Mouse (Mus musculus): ENCODE measurements around the gene Kpna3. TPM values are rescaled to one million over a fixed set of nuclear protein-coding genes. Genes with fewer than 3 reads are reported as not detected.
"Not testable (repeated sequence)": the region's sequence is repeated elsewhere in the genome, so short reads cannot be mapped to it uniquely, and the experiment has no call there.

Gene Kpna3
- polyA plus RNA-seq, 3 experiments from 2014 or later = 34.2 to 58.5 (median 40.3) TPM

DNA sequence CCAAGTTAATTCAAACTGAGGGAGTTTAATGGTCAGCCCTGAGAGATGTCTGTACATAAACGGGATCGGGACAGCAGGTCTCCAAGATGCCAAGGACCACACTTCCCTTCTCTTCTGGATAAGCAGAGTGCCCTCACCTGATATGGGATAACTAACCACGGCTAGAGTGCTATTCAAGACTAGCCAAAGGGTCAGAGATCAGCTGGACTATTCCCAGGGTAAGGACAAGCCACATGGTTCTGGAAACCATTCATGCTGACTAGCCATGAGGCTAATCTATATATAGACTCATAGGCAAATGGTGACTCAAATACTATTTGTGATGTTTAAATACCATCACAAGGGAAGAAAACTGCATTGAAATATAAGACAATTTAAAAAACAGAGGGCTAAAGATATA, 49.1 kb downstream of the Kpna3 start:
- ATAC-seq = no peak

DNA sequence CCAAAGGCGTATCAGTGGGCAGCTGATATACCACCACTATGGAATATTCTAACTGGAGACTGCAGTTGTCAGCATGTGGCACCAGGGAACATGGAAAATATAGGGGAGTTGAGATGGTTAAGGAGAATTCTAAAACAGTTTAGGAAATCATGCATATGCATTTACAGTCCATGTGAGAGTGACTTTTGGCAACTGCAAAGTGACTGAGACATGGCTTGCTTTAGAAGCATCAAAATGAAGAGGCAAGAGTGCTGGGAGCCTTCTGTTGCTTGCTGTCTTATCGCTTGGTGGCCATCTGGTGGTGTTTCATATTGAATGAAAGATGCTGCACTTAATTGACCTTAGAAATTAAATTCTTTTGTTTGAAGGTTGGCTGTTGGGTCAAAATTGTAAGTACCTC, 72.4 kb downstream of the Kpna3 start:
- ATAC-seq = no peak

DNA sequence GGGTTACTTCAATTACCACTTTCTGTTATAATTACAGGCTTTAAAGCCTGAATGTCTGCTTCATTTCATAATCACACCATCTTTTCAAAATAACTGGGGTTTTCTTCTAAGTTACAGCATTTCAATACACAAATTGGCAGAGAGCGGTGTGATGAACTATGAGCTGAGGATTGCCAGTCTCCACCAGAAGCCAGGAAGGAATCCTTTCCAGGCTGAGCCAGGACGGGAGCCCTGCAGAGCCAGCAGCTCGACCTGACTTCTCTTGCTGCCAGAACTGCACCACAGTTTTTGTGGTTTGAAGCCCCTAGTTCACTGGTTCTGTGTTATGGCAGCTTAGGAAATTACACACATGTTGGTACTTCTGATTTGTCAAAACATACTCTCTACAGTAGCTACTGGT, 75.0 kb downstream of the Kpna3 start:
- no peak for ATAC-seq

DNA sequence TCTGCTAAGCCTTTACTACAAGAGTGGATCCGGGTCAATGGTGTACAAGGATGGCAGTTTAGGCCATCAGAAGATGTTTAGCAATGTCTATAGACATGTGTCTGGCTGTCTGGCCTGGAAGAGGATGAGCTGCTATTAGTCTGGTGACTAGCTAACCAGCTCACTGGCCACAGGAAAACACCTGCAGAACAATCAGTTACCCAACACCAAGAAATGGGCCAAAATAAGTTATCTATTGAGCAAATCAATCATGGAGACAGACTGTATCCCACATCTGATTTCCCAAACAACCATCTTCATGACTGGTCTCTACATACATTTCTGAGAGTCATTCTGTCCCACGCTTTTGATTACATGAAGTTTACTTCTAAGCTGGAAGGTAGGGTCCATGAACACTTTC, 75.9 kb downstream of the Kpna3 start:
- ATAC-seq = no peak

DNA sequence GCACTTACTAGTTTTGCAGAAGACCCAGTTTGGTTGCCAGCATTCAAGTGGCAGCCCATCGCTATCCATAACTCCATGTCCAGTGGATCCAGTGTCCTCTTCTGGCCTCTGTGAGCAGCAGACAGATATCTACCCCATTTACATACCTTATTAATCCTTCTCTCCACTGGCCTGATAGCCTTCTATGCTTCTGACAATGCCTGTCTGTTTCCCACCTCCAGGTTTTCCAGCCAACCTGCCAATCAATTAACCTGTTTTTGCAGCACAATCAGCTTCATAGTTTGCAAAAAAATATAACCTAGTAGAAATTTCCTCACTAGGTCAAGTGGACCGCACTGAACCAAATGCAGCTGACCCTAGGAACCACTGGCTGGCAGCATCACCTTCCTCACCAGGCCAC, 77.4 kb downstream of the Kpna3 start:
- no peak for ATAC-seq

DNA sequence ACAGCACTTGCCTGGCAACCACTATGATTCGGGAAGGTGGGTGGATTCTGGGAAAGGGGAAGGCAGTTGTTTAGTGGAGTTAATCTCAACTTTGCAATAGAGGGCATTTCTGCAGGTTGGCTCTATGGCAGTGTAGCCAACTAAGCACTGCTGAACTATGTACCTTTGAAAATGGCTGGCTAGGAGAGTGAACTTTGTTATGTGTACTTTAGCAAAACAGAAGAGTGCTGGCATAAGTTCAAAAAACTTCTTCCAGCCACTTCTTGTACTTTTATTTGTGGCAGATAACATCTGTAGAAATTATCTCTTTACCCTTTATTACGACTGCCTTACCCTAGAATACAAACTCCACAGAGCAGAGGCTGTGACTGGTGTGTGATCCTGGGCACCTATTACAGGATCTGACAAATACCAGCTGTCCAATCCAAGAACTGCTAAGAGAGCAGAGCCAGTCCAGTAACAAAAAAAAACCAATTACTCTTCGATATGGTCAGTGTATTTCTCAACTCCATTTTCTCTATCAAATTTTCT, 78.6 kb downstream of the Kpna3 start:
- no peak for ATAC-seq

DNA sequence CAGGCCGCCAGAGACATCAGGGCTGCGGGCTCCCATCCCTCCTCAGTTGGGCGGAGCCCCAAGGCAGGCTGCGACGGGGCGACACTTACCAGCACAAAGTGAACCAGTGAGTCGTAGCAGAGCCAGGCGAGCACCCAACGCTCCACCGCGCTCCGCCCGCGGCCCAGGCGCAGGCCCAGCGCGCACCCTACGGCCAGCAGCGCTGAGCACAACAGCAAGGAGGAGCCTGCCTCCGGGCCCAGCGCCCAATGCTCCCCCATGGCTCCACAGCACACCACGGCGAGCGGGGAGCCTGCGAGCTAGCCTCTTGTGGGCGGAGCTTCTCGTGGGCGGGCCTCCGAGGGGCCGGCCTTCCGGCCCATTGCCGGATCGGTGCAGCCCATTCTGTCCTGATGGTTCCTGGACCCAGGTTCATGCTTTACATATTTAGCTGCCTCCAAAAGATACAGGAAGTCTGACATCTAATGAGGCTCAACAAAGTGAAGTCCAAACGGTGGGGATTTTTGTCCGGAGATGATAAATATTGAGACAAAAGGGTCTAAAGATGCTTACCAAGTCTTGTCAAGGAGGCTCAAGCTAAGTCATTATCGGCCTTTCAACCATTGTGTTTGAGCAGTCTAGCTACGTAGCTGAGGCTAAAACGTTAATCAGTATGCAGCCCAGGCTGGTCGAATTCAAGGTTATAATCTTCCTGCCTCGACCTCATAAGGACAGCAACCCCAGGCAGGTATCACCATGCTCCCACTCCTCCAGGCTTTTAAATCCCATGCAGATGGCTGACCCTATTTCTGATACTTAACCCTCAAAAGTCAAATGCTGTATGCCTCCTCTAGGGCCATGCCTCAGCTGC, 79.3 kb downstream of the Kpna3 start, which contains the start of gene Ebpl:
TSS of gene Ebpl (minus strand) at position 309 of the 850 bp plus-strand sequence.
- peak; percentile 94 for ATAC-seq

DNA sequence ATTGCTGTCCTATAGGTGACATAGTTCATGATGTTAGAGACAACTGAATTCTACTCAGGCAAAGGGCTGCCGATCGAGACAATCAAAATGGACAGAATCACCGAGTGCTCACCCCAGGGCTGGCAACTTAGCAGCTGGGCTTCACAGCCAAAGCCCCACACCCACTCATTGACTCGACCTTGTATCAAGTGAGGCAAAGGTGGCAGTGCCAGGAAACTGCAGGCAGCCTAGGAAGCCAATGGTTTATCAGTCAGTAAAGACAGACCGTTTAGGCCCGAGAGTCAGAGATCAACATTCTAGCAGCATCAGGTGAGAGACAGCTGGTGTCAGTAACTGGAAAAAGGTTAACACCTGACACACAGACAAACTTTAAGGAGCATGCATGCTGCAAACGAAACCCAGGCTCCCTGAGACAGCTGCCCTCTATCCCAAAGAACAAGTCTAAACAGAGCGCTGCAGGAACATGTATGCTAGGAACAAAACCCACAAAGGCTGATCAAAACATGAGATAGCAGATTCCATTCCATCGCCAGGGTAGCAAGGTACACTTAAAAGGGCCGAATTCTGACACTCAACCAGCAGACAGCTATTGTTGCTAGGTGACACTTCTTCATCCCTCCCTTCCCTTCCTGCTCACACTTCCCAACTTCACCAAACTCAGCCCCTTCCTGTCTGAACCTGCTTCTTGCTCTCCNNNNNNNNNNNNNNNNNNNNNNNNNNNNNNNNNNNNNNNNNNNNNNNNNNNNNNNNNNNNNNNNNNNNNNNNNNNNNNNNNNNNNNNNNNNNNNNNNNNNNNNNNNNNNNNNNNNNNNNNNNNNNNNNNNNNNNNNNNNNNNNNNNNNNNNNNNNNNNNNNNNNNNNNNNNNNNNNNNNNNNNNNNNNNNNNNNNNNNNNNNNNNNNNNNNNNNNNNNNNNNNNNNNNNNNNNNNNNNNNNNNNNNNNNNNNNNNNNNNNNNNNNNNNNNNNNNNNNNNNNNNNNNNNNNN, 85.1 kb downstream of the Kpna3 start:
- no peak for ATAC-seq

DNA sequence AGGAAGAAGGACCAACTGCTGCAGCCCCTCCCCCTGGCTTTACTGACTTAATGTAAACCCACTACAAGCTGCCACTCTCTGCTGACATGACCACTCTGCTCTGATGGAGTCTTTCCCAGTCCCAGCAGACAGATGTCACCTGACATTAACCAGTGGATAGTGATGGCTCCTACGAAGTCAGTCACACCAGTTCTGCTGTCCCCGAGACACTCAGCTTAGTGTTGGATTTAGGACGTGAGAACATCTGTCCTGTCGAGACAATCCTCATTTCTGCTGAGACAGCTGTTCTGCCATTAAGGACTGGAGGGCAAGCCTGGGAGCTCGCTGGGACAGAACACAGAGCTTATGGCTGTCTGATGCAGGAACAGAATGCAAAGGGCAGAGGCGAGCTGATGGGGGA, 88.9 kb downstream of the Kpna3 start:
- ATAC-seq = no peak

DNA sequence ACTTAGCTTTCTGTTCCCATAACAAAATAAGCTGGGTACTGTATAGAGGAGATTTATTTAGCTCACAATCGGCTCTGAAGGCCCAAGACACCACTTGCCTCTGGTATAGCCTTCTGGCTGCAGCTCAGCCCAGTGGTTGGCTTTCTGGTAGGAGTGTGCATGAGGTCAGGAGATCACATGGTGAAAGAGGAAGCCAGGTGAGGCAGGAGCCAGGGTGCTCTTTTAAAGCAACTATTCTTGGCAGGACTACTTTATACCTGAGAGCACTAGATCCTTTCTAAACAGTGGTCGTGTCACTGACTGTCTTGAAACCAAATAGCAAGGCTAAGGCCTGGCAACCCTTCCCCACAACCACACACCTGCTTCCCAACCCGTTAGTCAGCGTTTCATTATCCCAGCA, 89.8 kb downstream of the Kpna3 start:
- ATAC-seq = no peak

DNA sequence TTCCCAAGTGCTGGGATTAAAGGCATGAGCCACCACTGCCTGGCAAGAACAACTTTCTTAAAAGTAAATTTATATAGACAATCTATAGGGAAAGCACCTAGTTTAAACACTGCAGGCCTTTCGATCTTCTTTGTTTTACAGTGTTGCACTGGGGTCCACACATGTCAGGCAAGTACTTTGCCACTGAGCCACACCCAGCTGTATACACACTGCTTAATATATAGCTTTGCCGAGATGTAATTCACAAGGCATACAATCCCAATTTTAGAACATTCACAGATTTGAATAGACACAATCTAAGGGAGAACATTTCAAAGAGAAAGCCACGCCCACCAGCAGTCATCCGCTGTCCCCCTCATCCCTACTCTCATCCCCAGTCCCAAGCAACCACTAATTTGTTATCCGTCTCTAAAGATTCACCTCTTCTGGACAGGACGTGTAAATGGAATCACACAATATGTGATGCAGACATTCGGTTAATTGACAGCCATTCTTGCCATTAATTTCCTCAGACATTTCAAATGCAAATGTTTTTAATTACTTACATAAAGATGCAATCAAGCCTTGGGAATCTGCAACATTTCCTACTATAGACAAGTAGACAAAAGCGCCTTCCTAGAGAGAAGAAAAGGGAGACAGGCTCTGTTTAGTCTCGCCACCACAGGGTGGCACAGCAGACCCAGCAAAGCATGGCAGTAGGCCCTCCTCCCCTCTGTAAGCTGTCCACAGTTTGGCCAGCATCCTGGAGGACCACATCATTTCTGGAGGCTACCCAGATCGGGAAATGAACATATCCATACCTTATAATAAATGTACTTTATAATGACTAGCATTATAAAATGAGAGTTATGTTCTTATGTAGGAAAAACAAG, 92.6 kb downstream of the Kpna3 start:
- no peak for ATAC-seq

DNA sequence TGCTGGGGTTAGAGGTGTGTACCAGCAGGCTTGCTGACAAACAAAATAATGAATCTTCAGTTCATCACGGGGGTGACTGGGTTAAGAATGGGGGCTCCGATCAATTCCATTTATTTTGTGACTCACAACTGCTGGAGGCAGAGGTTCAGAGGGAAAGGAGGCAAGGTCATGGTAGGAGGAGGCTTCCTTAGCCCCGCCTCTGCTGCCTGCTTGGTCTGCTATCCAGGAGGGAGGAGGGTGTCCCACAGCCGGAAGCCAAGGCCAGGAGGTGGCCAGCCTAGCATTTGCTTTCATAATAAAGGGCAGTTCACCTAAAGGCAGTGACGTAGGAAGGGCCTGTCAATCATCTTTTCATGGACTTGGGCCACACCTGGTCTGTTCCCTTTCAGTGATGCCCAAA, 95.1 kb downstream of the Kpna3 start:
- ATAC-seq = no peak

DNA sequence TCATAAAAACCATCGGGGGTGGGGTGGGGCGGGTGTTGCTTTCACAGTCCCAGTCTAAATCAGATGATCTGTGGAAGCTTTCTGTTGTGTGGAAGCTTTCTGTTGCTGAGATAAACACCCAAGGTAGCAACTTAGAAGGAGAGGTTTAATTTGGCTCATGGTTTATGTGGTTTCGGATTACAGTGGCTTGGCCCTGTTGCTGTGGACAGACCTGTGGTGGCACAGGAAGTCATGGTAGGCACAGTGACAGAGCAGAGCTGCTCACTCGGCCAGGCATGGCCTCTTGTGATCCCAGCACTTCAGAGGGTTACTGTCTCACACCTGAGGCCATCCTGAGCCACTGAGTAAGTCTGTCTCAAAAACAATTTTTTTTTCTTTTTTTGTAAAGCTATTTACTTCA, 100.3 kb downstream of the Kpna3 start:
- no peak for ATAC-seq

DNA sequence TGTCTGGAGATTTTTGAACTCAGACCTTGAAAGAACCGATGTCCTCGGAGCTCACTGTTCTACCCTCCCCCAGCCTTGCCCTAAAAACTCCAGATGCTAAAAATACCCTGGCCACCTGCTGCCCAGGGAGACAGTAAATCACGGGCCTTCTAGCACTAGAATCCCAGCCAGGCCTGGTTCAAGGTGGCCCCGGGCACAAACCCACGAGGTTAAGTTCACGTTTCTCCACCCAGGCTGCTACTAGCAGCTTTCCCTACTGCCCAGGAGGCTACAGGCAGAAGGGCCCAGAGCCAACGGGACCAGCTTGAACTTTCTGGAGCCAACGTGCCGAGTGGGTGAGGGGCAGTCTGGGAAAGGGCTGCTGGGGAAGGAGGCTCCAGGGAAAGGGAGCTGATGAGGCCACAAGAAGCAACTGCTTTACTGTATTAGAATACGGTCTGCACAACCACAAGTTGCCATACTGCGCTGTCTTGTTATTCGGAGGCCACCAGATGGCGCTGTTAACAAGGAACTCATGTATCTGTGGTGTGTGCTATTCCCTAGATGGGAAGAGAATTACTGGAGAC, 108.6 kb downstream of the Kpna3 start:
- peak; percentile 53 for ATAC-seq

DNA sequence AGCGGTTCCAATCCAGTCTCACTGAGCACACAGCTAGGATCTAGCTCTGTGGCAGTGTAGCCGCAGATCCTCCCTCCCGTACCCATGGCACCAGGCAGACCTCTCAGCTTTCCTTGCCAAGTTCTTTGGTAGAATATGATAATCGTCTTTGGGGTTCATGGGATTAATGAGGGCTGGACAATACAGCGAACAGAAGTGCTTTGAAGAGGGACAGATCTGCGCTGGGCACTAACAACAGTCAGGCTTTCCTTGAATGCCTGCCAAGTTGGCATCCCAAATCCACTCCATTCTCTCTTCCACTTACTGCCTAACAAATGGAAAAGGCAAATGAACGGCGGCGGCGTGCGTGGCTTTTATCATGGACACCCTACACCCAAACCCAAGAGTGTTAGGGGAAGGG, 109.1 kb downstream of the Kpna3 start:
- ATAC-seq = no peak

DNA sequence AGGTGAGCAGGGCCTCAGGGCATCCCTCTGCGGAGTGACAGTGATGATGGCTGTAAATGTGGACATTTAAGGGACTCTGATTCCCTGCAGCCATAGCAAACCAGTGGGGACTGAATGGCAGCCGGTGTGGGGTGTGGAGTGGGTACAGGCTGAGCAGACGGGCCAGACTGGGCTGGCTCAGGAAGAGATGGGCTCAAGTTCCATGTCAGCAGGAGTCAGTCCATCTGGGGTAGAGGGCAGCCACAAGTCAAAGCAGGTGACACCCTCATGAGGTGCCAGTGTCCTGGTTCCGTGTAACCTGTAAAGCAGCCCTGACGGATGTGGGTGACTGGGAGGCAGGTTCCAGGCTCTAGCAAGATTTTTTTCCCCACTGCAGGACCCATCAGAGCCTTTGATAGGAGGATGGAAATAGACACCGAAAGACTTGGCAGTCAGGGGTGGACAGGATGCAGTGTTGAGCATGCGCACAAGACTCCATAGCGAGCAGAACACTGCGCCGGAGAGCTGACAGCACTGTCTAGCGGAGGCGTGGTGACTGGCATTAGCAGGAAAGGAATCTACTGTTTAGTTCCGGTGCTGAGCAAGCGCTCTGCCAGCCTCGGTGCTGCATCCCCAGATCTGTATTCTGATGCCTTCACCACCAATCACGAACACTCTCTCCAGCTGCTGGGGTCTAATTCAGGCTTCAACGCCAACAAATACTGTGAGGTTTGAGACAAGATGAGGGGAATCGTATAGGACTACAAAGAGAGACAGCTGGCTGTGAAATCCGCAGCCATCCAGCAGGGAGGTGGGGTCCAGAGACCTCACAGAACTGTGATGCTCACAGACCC, 111.8 kb downstream of the Kpna3 start:
- ATAC-seq = peak; percentile 93

DNA sequence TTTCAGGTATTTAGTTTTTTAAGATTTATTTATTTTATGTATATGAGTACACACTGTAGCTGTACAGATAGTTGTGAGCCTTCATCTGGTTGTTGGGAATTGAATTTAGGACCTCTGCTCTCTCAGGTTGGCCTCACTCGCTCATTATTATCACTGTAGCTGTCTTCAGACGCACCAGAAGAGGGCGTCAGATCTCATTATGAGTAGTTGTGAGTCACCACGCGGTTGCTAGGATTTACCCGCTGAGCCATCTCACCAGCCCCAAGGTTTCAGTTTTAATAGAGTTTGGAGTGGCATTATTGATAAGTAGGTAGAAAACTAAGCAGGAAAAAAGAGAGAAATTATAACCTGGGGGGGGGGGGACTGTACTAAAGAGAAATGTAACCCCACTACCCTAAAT, 112.7 kb downstream of the Kpna3 start:
- ATAC-seq = not testable (repeated sequence)

DNA sequence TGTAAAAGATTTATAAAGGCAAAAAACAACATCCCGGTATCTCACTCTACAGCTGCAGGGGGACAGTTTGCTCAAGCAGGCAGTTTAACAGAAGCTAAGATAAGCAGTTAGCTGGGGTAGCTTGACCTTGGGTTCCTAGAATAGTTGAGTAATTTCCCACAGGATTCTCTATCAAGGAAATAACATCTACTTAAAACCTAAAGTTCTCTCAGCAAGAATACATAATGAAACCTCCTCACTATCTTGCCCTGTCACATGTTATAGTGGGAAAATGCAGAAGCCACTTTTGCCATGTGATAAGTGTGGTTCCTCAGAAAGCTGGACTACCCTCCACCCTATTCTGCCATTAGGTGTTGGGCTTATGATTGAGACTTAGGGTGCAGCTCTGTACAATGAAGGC, 116.9 kb downstream of the Kpna3 start:
- no peak for ATAC-seq

DNA sequence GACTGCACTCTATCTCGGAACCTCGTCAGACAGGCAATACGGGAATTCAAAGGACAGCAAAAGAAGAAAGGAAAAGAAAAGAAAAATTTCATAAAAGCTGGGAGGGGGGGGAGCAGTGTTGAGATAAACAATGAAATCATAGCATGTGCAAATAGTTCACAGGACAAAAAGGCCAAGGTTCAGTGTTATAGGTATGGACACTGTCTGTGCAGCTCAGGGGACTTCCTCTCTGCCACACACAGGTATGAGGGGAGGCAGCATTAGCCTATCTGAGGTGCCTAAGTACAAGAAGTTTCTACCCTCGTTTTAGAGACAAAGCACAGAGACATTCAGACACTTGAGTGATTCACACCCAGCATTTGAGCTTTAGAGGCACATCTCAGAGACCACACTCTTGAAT, 118.5 kb downstream of the Kpna3 start:
- no peak for ATAC-seq

DNA sequence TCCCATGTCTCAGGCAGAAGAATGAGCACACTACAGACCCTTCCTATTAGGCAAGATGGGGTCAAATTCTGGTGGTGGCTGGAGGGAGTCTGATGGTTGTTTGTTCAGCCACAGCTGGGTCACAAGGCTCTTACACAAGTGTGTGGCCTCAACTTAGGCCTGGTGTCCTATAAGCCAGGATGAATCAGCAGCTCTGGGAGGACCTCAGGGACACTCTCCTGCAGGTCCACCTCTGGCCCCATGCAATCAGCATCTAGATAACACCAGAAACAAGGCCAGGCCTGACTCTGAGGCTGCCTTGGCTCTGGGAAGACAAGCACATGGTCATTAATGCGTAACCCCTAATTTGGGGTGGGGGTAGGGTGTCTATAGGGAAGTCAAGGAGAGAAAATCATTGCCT, 118.9 kb downstream of the Kpna3 start:
- no peak for ATAC-seq

DNA sequence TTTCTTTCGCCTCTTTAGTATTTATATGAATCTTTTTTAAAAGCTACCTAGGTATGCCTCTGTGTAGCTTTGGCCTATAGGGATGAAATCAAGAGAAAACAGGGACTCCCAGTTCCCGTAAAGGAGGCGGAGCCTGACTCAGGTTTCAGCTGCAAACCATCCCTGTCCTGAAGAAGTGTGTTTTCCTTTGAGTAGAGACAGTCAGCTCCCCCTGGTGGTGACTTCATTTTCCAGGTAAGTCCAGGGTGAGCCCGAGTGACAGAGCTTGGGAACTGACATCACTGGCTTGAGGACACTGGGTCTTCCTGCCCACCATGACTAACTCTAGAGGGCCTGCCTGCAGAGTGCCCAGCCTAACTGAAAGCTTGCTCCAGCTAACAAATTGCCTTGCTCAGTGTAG, 122.8 kb downstream of the Kpna3 start:
- ATAC-seq = no peak
